Mouse (Mus musculus) heart, adult 8-10 months (tissue): ENCODE results near the gene Cops7a. TPM values are rescaled to one million over a fixed set of nuclear protein-coding genes. Genes with fewer than 3 reads are reported as not detected.
A peak's percentile ranks its signal among the peaks of the same experiment; 100 is the strongest.

Source experiments
- DNase-seq: peaks from one replicate; pipeline ENCODE4 v3.0.0; 2022; ENCODE audit warnings: low spot score
- total RNA-seq, 4 experiments: library from RNA; stranded (reverse); gene quantifications; 2 replicates each; pipeline ENCODE4 v1.2.4; 2022

The Cops7a gene
- total RNA-seq, 4 experiments from 2014 or later, result 98.1 to 109 (median 103) TPM

DNA sequence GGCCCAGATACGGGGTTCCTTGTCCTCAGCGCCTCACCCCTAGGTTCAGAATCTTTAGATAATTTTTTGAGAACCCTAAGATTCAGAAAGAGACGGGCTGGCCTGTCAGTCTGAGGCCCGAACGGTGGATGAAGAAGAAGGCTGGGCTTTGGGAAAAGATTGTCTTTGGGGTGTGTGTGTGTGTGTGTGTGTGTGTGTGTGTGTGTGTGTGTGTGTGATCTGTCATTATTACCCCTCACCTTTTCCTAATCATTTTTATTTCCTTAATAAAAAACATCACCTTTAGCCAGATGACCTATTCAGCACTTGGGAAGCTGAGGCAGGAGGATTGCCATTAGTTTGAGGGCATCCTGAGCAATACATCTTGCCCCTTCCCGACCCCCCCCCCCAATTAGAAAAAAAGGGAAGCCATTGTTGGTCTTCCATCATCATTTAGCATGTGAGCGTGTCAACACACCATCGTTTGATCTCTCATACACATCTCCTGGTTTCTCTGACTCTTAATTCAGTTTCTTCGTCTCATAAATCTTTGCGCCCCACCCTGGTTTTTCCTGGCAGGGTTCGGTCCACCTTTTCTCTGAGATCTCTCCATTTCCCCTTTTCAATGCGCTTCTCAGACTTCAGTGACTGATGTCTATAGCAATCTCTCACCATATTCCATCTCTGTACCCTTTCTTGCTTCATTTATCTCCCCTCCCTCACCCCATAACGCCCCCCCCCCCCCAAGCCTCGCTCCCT, 46.3 kb downstream of the Cops7a start:
- DNase-seq, result no peak

GRCm38 (mm10) chr6:124918331-124918690, 47.0 kb downstream of the Cops7a start:
- DNase-seq, result no peak

DNA sequence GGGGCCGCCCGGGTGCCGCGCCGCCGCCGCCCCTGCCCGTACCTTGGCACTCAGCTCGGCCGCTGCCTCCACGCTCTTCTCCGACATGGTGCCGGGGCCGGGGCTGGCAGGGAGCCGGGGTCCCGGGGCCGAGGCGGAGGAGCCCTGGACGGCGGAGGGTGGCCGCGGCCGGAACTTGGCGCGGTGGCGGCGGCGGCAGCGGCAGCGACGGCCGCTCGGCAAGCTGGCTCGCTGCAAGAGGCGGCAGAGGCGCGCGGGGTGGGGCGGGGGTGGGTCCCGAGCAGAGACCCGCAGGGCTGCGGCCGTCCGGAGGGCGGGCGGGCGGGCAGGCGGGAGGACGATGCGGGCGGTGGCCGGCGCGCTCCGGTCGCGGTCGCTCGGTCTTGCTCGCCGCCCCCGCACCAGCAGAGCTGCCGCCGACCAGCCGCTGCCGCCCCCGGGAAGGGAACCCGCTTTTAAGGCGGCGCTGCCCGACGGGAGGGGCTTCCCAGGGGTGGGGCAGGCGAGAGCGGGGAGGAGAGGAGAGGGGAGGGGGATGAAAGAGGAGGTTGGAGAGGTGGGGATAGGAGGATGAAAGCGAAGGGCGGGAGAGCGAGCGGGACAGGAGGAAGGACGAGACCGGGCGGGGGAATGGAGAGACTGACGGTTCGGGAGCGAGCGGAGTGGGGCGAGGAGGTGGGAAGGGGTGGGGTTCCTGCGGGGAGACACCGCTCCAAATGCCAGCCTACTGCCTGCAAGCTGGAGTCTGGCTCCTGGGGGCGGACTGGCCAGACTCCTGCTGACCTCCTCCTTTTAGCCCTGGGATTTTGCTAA, 47.6 kb downstream of the Cops7a start:
- DNase-seq, result peak; percentile 89

- peak; percentile 81 for DNase-seq
Measured at GRCm38 (mm10) chr6:124916695-124917517, 48.4 kb downstream of the Cops7a start.

- DNase-seq, result no peak
Measured at GRCm38 (mm10) chr6:124915942-124916694, 49.2 kb downstream of the Cops7a start.

DNA sequence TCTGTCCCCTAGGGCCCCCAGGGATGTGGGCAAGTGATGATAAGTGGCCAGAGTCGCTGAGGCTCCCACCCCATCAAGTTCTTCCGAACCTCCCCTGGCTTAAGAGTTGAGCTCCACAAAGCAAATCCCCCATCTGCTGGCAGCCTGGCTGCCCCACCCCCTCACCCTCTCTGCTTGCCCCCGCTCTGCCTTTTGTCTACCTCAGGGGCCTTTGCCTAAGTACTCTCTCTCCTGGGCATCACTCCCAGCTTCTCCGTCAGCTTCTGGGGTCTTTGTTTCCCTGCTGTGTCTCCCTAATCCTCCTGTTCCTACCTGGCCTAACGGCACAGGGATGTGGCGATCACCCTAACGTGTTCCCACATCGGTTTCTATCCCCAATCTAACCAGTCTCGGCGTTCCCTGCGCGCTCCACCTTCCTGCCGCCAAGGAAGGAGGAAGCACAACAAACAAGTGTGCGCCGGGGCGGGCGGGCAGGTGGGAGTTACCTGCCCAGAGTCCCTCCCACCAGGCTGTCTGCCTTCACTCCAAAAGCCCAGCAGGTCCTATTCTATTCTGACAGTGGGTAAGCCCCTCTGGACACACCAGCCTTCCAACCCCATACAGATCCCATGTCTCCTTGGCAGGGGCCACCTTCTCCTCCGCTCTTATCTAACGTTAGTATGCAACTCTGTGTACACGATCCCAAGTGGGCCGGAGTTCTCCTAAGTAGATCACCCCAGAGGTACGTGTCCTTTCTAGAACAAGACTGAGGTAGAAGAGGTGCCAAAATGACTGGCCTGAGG, 50.0 kb downstream of the Cops7a start:
- DNase-seq, result no peak

GRCm38 (mm10) chr6:124914511-124914910, 50.8 kb downstream of the Cops7a start:
- DNase-seq, result no peak

- DNase-seq, result no peak
Measured at GRCm38 (mm10) chr6:124913721-124914285, 51.5 kb downstream of the Cops7a start.

GRCm38 (mm10) chr6:124913214-124913613, 52.1 kb downstream of the Cops7a start:
- DNase-seq, result no peak

DNA sequence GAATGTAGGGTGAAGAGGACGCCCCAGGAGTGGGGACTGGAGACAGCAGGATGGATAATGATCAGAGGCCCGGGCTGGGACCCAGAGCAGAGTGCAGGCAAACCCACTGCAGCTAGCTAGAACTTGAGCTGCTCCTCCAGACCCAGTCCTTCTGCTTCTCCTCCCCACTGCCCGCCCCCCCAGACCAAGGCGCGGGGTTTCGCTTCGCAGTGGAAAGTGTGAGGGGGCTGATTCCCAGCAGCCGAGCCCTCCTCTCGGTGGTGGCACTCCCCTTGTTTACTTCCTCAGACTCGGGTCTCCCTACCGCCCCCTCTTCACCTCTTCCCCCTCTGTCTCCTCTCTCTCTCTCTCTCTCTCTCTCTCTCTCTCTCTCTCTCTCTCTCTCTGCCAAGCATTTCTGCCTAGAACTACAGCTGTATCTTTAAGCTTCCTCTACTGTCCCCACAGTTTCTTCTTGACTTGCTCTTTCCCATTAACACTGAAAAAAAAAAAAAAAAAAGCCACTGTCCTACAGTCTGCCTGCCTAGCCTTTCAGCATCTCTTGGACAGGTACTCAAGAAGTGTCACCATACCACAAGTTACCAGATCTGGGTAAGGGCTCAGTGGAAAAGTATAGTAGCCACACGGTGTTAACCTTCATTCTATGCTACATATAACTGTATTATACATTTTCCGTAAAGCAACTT, 53.7 kb downstream of the Cops7a start, which contains the start of gene Lag3:
Gene Lag3, minus strand, starts transcription at position 173 of the 686 bp plus-strand sequence.
- no peak for DNase-seq

GRCm38 (mm10) chr6:124910032-124910431, 55.3 kb downstream of the Cops7a start:
- no peak for DNase-seq

Other genes starting within 250 kb of the Cops7a start
- 1 to 10 TPM; 2.0 to 5.7 (median 3.1) TPM for gene Ptpn6, start 226.8 kb downstream of the Cops7a start, total RNA-seq
- 100 to 1,000 TPM; 286 to 318 (median 310) TPM for gene Grcc10, start 224.2 kb downstream of the Cops7a start, total RNA-seq
- under 1 TPM in 1 of 4 experiments, not detected in 3; 0.41 TPM for gene Gm45234, start 209.5 kb downstream of the Cops7a start, total RNA-seq
- 10 to 100 TPM; 40.9 to 48.2 (median 45.2) TPM for gene Atn1, start 209.0 kb downstream of the Cops7a start, total RNA-seq
- 1 to 10 TPM; 3.2 to 6.1 (median 4.8) TPM for gene Eno2, start 195.9 kb downstream of the Cops7a start, total RNA-seq
- gene Lrrc23, start 185.8 kb downstream of the Cops7a start, total RNA-seq, result 1 to 10 TPM in 1 of 4 experiments, under 1 TPM in 2, not detected in 1; 0.37 to 1.2 (median 0.41) TPM
- 1 to 10 TPM; 2.0 to 5.8 (median 3.2) TPM for gene Spsb2, start 156.9 kb downstream of the Cops7a start, total RNA-seq
- gene Tpi1, start 151.2 kb downstream of the Cops7a start, total RNA-seq, result 1,000 to 10,000 TPM in 1 of 4 experiments, 100 to 1,000 TPM in 3; 893 to 1,022 (median 969) TPM
- gene Usp5, start 136.1 kb downstream of the Cops7a start, total RNA-seq, result 10 to 100 TPM; 72.5 to 79.7 (median 75.8) TPM
- gene Cdca3, start 136.0 kb downstream of the Cops7a start, total RNA-seq, result 1 to 10 TPM in 1 of 4 experiments, under 1 TPM in 3; 0.14 to 1.4 (median 0.40) TPM
- 10 to 100 TPM; 11.6 to 18.4 (median 16.7) TPM for gene Gnb3, start 125.3 kb downstream of the Cops7a start, total RNA-seq
- gene P3h3, start 107.8 kb downstream of the Cops7a start, total RNA-seq, result 1 to 10 TPM; 8.0 to 9.7 (median 9.4) TPM
- 1 to 10 TPM in 1 of 4 experiments, under 1 TPM in 3; 0.31 to 1.6 (median 0.74) TPM for gene Gpr162, start 101.6 kb downstream of the Cops7a start, total RNA-seq
- gene Cd4, start 77.3 kb downstream of the Cops7a start, total RNA-seq, result under 1 TPM; 0.19 to 0.54 (median 0.25) TPM
- gene Lag3, start 53.8 kb downstream of the Cops7a start, total RNA-seq, result under 1 TPM in 2 of 4 experiments, not detected in 2; 0.24 to 0.75 TPM
- gene Ptms, start 45.4 kb downstream of the Cops7a start, total RNA-seq, result 100 to 1,000 TPM; 116 to 160 (median 152) TPM
- gene Mlf2, start 34.2 kb downstream of the Cops7a start, total RNA-seq, result 100 to 1,000 TPM; 177 to 202 (median 195) TPM
- gene Pianp, start 31.2 kb upstream of the Cops7a start, total RNA-seq, result 1 to 10 TPM in 1 of 4 experiments, under 1 TPM in 3; 0.31 to 2.7 (median 0.41) TPM
- 10 to 100 TPM; 21.0 to 24.4 (median 23.6) TPM for gene Zfp384, start 43.6 kb upstream of the Cops7a start, total RNA-seq
- gene Ing4, start 74.2 kb upstream of the Cops7a start, total RNA-seq, result 10 to 100 TPM; 24.7 to 27.7 (median 25.1) TPM
- gene Acrbp, start 84.2 kb upstream of the Cops7a start, total RNA-seq, result 1 to 10 TPM; 1.5 to 2.6 (median 2.2) TPM
- gene Lpar5, start 102.4 kb upstream of the Cops7a start, total RNA-seq, result 1 to 10 TPM in 1 of 4 experiments, not detected in 3; 1.6 TPM
- 100 to 1,000 TPM; 100 to 126 (median 113) TPM for gene Chd4, start 130.4 kb upstream of the Cops7a start, total RNA-seq
- 10 to 100 TPM; 16.5 to 21.5 (median 20.3) TPM for gene Nop2, start 166.4 kb upstream of the Cops7a start, total RNA-seq
- 10 to 100 TPM in 2 of 4 experiments, 1 to 10 TPM in 2; 5.2 to 11.9 (median 9.4) TPM for gene Iffo1, start 179.7 kb upstream of the Cops7a start, total RNA-seq
- gene Gapdh, start 200.9 kb upstream of the Cops7a start, total RNA-seq, result 1,000 to 10,000 TPM; 4,410 to 5,784 (median 5,238) TPM
- gene Ncapd2, start 226.2 kb upstream of the Cops7a start, total RNA-seq, result 10 to 100 TPM; 14.3 to 18.7 (median 15.6) TPM
- 100 to 1,000 TPM; 313 to 324 (median 318) TPM for gene Mrpl51, start 226.3 kb upstream of the Cops7a start, total RNA-seq